Mouse (Mus musculus): Measurements from ENCODE around the gene Csrp3.

DNA sequence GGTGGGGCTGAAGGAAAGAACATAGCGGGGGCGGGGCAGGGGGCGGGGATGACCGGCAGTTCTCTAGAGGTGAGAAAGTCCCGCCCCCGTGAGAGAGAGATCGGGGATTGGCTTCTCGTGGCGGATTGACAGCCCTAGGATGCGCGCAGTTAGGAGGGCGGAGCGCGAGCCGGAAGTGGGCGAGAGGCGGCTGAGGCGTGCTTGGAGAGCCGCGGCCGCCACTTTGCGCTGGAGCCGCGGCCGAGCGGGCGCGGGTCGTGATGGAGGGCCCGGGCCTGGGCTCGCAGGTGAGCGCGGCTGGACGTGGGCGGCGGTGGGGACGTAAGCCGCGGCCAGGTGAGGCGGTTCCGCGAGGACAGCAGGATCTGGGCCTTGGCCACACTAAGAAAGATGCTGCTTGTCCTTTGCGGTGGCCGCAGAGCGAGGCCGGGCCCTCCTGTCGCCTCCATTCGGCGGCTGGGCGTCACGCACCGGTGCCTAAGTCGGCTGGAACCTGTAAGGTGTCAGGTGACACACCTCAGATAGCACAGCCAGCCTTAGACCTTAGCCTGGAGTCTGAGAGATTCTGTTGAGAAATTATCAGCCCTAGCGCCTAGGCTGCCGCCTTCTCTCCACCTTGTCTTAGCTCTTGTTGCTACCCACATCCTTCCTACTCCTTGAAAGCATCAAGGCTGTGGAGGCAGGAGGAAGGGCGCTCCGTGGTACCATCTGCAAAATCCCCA lies 58.8 kb downstream of the Csrp3 start, which contains the start of gene Zdhhc13:
- TF ChIP-seq CTCF (IDR thresholded peaks at IDR 0.05; ENCODE audit: low read depth, low read length) (no peak), POLR2A (IDR thresholded peaks at IDR 0.05; ENCODE audit: extremely low read depth, insufficient read depth, low read length) (peak; percentile 48; the same call in 1 of the 2 replicates)

Measured in liver, adult 2 months (tissue).